Mouse (Mus musculus): ENCODE data around the gene Fam19a4.

GRCm38 (mm10) chr6:97048403-97048802, 11.8 kb downstream of the Fam19a4 start:
- no peak for TF ChIP-seq POLR2A (IDR thresholded peaks at IDR 0.05; ENCODE audit: insufficient read depth, low read depth, low read length)
- no peak for TF ChIP-seq EP300 (IDR thresholded peaks at IDR 0.05; ENCODE audit: insufficient read depth, low read depth, low read length)
- TF ChIP-seq CTCF (IDR thresholded peaks at IDR 0.05): no peak
